Mouse (Mus musculus): ENCODE measurements around the gene Tango6.
"Not testable (repeated sequence)": the region's sequence is repeated elsewhere in the genome, so short reads cannot be mapped to it uniquely, and the experiment has no call there.

Tango6 gene

DNA sequence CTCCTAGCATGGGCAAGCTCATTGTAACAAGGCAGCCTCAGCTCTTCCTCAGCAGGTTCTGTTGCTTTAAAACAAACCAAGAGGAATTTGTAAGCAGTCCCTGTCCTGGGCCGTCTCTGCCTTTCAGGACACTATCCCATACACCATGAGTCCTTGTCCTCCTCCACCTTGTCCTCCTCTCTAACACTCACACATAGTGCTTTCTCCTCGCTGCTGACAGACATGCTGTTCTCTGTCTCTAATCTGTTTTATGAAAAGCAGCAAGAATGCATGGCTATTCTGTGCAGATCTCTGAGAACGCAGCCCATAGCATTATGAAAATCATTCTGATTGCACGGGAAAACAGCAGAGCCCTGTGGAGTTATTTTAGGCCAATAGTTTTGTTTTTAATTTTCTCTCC is 78.4 kb downstream of the Tango6 start:
- no peak for DNase-seq (ENCODE audit: low spot score)

DNA sequence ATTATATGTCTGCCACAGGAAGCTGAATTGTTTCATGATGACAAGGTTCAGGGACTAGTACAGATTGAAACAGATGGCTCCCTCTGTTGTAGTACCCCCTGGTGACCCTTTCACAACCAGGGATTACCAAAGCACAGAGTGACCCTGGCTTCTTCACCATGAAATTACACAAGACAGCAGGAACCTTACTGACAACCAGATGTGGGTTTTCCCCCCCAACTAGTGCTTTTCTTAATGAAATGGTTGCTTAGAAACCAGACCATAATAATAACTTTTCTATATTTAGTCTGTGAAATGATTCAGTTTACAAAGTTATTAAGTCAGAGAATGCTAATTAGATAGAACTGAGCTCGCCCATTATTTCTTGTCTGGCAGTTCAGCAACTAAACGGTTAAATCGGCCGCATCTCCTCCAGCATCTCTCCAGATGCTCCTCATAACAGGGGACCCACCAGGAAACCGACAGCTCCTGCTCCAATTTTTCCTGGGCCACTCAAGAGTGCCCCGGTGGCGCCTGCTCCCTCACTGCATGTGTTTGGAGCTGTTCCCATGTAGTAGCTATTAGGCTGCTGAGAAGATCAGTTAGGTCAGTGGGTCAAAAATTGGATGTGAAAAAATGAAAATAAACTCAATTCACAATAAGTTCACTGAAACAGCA is 79.1 kb downstream of the Tango6 start:
- DNase-seq (ENCODE audit: low spot score), result no peak

DNA sequence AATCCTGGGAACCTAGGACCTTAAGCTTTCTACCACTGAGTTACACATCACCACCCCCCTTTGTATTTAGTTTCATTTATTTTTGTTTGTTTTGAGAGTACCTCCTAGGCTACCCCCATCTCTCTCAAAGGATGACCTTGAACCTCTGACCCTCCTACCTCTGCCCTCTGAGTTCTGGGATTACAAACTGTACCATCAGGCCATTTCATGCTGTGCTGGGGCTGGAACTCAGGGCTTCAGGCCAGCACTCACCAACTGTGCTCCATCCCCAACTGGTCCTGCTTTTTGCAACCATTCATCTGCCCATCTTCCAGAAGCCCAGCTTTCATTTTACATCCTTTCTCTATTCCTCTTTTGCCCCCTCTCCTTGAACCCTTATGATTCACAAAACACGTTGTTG is 81.7 kb downstream of the Tango6 start:
- no peak for DNase-seq (ENCODE audit: low spot score)

DNA sequence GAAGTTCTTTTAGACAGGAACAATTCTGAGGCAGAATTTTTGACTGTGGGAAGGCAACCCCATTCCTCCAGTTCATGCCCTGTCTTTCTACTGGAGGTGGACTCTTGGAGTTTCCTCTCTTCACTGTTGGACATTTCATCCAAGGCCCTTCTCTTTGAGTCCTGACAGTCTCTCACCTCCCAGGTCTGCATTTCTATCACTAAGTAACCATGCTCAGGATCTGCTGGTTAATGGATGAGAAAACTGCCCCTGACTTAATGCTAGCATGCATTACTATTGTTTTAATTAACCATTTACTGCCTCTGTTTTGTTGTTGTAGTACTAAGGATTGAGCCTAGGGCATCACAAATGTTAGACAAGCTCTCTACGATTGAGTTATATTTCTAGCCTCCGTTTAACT is 82.7 kb downstream of the Tango6 start:
- DNase-seq (ENCODE audit: low spot score), result no peak

DNA sequence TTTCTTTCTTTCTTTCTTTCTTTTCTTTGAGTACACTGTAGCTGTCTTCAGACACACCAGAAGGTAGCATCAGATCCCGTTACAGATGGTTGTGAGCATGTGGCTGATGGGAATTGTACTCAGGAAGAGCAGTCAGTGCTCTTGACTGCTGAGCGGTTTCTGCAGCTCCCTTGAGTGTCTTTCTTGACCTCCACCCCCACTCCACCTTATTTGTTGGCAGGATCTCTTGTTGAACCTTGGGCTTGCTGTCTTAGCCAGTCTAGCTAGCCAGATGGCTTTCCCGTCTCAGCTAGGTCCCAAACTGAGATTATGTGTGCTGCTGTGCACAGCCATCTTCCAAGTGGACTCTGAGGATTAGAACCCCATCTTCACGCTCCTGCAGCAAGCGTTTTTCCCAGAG is 83.9 kb downstream of the Tango6 start:
- no peak for DNase-seq (ENCODE audit: low spot score)

DNA sequence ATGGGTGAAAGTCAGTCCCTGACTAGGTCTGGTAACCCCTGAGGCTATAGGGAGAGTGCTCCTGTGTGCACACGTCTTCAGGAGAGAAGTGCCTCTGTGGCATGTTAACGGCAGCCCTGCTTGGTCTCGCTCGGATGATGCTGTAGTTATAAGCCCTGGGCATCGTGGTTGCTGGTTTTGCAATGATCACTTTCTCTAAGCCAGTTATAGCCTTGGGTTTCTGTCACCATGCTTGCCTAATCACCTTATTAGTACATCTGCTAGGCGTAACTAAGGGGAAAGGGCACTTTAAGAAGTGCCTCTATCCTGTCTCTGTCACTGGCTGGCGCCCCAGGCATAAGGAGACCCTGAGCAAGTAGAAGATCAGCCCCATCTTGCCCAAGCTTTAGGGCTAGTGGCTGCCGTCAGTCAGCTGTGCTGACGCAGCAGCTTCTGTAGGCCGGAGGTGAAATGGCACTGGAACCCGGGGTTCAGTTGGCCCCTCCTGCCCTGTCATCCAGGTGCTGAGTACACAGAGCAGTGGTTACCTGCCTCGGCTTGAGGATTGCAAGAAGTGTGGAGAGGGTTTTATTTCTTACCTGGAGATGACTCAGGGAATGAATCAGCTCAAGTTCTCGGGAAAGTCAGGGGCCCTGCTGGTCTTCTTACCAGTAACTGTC is 86.4 kb downstream of the Tango6 start:
- no peak for DNase-seq (ENCODE audit: low spot score)

DNA sequence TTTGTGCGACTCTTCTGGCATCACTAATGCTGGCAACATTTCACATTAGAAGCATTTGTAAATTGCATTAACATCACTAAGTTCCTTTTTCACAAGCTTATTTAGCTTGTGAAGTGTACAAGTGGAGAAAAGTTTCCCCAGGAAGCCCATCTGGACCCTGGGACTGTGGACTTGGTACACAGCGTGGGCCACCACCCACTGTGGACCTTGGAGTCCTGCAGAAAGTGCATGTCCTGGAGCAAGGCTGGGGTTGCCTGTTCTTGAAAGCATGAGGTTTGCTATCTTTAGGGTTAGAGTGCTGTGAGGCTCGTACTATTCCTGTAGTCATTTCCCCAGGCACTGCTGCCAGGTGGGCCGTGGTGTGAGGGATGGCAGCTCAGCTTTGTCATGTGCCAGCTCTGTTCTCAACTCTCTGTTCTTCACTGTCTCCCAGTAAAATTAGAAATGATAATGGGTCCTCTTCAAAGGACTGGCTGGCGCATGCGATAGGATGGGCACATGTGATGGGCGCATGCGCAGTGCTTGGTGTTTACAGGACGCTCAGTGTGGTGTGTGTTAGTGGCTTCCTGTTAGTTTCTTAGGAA is 87.8 kb downstream of the Tango6 start:
- no peak for DNase-seq (ENCODE audit: low spot score)

DNA sequence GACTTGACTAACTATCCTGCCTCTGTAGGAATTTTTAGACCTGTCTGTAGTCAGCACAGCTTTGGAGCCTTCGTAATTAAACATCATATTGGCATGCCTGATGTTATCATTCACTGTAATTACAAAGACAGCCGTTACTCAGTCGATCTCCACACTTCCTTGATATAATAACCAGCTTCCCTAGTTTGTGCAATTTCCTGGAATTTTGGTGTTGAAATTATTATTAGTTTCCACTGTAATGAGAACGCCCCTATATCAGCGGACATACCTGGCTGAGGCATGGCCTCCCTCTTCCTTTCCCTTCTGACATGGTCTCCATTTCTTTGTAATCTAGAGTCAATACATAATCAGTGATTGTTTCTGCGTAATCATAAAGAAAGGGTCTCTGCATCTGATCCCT is 89.2 kb downstream of the Tango6 start:
- DNase-seq (ENCODE audit: low spot score), result no peak

DNA sequence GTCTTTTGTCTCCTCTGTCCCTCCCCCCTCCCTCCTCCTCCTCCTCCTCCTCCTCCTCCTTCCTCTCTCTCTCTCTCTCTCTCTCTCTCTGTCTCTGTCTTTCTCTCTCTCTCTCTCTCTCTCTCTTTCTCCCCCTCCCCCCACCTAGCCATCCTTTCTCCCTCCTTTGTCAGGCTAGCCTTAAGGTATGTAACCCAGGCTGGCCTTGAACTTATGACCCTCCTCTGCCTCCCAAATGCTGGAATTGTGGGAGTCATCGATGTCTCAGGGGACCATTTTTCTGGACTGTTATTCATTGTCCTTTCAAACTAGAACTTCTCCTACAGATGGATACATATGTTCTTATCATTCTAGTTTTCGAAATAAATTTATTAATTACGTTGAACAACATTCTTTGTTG is 89.6 kb downstream of the Tango6 start:
- no peak for DNase-seq (ENCODE audit: low spot score)

DNA sequence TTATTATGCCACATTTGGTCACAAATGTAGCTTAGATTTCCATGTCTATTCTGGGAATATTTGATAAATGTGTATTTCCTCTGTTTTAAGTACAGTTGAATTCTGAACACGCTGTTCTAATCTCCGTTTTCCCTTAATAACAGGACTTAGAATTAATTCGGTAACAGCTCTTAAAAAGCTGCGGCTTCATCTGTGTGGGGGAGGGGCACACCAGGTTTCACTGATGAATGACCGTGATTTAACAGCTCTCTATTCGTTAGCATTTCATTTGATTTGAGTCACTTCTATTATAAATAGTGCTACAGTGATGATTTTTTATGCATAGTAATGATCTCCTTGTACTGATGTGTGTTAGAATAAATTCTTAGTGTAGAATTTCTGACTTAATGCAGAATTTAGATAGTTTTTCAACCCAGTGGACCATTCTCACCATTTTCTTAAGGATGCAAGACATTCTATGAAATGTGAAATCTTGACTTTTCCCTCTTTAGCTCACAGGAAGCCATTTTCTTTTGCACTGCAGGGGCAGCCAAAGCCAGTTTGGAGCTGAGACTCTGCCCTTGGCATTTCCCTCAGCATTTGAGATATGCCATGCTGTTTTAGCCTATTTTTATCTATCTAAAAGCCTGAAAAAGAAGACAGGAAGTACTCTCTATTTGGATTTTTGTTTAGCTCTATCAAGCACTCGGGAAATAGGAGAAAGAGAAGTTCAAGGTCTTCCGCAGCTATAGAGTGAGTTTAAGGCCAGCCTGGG is 91.9 kb downstream of the Tango6 start:
- no peak for DNase-seq (ENCODE audit: low spot score)

DNA sequence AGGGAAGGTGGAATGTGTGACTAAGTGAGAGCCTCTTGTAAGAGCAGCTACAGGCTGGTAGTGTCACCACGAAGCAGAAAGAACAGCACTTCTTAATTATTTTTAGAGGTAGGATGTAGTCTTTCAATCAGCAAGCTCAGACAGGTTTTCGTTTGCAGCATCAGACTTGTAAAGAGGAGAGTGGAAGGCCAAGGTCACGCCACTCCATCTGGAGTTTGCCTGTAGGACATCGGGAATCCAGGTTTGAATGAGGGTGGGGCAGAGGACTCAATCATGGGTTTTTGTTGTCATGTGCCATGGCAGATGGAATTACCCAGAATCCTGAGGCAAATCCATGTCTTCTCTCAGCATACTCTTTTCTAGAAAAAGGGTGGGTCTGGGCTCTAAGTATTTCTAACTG is 106.8 kb downstream of the Tango6 start:
- DNase-seq (ENCODE audit: low spot score), result no peak

DNA sequence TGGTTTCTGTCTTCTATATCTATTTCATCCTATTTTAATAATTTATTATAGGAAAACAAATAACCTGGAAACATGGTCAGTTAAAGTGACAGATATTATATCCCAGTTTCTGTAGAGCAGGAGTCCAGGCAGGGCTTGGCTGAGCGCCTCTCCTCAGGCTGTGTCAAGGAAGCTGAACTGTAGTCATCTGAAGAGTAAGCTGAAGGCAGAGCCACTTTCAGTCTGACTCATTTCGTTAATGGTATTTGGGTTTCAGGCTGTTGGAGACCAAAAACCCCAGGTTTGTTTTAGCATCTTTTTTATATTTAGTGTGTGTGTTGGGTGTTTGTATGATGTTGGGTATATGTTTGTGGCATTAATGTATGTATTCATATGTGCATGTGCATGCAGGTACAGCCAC is 112.0 kb downstream of the Tango6 start:
- DNase-seq (ENCODE audit: low spot score), result no peak

DNA sequence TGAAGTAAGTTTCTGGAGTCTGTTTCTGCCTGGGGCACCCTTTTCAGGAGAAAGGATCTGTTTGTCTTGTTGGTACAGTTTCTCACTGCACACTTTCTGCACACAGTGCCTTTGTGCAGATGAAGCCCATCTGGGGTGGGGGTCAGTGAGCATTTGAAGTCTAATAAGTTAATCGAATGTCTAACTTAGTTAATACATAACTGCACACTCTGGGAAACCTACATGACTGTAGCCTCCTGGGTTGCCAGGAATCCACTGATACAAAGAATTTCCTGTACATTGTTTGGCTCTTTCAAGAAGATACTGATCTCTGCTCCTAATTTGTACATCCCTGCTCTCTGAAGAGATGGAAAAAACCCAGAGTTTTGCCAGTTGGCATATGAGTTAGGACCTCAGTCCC is 117.0 kb downstream of the Tango6 start:
- no peak for DNase-seq (ENCODE audit: low spot score)

DNA sequence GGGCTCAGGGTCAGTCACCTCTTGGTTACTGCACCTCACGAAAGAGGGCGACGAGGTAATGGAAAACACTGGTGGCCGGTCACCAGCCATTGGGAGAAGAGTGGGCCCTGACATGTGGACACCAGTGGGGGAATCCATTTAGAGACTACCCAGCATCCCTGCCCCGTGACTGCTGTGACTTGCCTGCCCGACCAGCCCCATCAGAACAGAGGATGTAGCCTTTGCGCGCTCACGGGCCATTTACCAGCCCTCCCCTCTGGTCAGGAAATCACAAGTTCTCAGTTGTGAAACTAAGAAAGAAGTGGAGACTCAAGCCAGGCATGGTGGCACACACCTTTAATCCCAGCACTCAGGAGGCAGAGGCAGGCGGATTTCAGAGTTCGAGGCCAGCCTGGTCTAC is 118.4 kb downstream of the Tango6 start:
- DNase-seq (ENCODE audit: low spot score), result no peak

DNA sequence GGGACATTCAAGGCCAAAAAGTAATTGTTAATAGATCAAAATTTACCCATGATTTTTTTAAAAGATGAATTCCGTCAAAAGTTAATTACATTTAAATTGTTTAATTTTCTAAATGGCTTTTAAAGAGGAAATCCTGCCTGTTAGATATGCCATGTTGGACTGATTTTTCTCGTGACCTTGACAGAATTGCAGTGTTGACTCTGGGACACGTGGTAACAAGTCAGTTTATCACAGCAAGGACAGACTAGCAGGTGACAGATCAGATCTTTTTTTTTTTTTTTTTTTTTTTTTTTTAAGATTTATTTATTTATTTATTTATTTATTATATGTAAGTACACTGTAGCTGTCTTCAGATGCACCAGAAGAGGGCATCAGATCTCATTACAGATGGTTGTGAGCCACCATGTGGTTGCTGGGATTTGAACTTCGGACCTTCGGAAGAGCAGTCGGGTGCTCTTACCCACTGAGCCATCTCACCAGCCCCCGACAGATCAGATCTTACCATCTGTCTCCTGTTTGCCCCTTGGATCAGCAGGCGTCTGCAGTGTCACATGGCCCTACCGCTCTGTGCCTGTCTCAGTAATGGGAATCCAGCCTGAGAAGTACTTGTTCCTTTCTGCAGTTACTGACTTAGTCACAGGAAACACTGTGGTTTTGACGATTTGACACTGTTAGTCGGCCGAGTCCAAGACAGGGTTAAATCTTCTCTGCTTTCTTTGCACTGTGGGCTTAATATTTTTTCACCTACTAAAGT is 119.7 kb downstream of the Tango6 start:
- DNase-seq (ENCODE audit: low spot score), result not testable (repeated sequence)

DNA sequence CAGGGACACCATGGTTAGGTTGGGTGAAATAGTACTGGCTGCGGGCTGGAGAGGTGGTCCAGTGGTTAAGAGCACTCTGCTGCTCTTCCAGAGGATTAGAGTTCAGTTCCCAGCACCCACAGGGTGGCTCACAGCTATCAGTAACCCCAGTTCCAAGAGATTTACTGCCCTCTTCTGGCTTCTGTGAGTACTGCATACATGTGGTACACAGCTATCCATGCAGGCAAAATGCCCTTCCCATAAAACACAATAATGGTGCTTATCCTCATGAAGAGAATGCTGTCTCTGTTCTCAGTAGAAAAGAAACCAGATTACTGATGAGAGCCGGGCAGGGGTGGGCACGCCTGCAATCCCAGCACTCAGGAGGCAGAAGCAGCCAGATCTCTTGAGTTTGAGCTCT is 123.0 kb downstream of the Tango6 start:
- no peak for DNase-seq (ENCODE audit: low spot score)

DNA sequence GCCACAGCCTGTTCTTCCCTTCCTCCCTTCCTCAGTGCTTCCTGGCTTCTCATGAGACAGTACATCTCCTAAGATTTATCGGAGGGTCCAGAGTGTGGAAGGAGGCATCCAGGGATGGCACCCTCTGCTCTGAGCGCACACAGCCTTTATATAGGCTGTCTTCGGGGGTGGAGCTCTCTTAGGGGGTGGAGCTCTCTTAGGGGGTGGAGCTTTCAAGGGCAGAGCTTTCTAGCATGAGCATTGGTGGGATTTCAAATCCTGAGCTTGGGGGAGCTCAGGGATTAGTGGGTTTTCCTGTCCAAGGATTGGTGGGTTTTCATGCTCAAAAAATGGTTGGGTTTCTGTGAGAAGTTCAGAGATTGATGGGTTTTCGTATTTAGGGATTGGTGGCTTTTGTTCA is 124.6 kb downstream of the Tango6 start:
- no peak for DNase-seq (ENCODE audit: low spot score)

DNA sequence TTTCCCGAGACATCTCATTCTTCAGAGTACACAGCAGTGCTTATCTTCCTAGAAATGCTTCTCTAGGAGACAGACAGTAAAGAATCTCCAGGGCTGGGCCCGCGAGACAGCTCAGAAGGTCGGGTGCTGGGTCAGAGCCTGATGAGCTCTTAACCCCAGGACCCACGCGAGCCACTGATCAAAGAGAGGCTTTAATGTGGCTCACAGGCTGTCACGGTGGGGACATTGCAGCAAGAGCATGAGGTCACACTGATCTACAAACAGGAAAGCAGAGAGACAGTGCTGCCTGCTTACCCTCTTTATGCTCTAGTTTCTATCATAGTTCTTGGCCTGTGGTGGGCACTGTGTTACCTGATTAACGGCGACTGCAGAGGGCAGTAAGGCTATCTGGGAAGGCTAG is 126.9 kb downstream of the Tango6 start:
- DNase-seq (ENCODE audit: low spot score), result no peak

DNA sequence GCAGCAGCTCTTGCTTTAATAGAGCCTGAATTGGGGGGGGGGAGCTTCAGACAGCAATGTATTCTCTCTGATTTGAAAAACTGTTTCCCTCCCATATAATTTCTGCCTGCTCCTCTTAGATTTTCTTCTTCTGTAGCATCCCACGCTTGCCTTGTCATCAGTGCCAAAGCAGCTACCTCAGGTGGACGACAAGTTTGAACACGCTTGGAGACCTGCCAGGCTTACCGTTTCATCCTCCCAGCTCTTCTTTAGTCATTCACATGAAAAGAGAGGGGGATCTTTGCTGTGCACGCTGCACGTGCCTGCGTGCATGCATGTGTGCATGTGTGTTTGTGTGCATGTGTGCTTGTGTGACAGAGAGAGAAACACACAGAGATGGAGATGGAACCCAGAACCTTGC is 127.5 kb downstream of the Tango6 start:
- no peak for DNase-seq (ENCODE audit: low spot score)

DNA sequence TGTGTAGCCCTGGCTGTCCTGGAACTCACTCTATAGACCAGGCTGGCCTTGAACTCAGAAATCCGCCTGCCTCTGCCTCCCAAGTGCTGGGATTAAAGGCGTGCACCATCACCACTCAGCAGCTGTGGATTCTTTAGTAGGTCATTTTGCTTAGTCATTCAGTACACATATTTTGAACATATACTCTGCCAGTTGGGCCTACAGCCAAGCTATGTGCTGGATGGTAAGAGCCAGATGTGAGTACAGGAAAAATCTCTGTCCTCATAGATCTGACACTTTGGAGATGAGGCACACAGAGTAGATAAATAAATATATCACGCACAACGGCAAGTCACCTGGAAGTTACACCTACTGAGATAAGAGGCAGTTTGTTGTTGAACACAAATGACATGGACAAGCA is 129.7 kb downstream of the Tango6 start:
- DNase-seq (ENCODE audit: low spot score), result no peak

DNA sequence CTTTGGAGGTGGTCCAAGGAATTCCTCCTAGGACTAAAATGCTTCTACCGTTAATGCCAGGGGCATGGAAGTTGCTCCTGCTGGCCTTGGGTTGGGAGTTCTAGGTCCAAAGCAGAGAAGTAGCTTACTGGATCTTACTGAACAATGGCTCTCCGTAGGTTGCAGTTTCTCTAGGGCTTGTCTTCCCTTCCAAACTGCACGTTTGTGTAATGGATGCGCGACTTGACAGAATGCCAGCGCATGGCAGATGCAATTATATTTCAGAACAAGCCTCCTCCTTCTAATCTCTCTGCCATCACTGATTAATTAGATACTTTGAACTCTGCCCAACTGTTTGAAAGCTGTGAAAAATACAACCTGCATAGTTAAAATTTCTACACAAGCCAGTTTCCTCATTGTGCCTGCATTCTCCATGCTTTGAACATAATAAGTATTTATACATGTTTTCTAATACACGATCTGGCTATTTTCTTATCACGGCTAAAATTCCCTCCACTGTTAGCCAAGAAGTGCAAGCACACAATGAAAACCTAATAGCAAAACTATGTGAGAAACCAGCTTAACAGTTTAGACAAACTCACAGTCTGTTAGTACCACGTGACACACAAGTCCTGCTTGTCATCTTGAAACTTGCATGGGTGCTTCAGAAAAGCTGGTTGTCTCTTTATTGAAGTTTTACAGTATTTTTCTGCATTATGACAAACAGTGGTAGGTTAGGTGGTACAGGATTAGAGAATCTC is 133.7 kb downstream of the Tango6 start:
- no peak for DNase-seq (ENCODE audit: low spot score)

DNA sequence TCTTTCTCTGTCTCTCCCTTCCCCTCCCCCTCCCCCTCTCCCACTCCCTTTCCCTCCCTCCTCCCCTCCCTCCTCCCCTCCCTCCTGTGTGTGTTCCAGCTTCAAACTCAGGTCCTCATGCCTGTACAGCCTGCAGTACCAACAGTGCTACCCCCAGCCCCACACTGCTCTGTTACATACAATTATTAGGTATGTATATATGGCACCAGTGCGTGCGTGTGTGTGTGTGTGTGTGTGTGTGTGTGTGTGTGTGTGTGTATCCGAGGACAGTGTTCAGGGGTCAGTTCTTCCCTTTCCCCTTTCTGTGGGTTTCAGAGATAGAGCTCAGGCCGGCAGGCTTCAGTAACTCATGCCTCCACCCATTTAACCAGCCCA is 134.3 kb downstream of the Tango6 start:
- no peak for DNase-seq (ENCODE audit: low spot score)

All from spleen, adult 12 weeks (tissue).